Mouse (Mus musculus) thymus, adult 2 months (tissue): ENCODE results near the gene Tgfb1i1.

ENCODE experiments used
- CTCF ChIP-seq: fragments of 200-500 bp; IDR thresholded peaks from 2 replicates; pipeline ENCODE4 v1.5.1; 2012; ENCODE audit warnings: mild to moderate bottlenecking, control low read depth, low read length, moderate library complexity, borderline replicate concordance; ENCODE audit not compliant: control insufficient read depth, poor library complexity, insufficient read depth; ENCODE audit errors: extremely low read depth
- POLR2A ChIP-seq: fragments of 200-500 bp; IDR thresholded peaks from 2 replicates; pipeline ENCODE4 v1.6.1; 2012; ENCODE audit warnings: mild to moderate bottlenecking, low read length, control low read depth, moderate library complexity; ENCODE audit not compliant: control insufficient read depth, poor library complexity, insufficient read depth; ENCODE audit errors: extremely low read depth

DNA sequence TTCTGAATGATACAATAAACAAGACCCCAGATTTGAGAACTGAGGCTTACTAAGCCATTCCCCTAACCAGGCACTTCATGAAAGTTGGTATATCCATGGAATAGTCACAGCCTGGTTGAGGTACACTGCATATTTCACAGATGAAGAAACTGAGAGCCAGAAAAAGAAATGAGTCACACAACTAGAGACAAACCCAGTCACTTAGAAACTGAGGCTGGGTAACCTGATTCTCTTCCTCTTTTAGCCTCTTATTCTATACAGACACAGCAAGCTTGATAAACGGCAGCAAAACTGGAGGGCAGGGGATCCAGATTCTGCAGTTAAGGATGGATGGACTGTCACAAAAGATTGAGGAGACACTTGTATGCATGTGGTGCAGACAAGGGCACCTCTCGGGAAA is 11.8 kb upstream of the Tgfb1i1 start:
- TF ChIP-seq CTCF (no peak), POLR2A (no peak)
